Mouse (Mus musculus) forelimb bud, embryonic 11.5 days (tissue): ENCODE results near the gene Gopc.

Experiments
- DNase-seq: peaks from one replicate; pipeline ENCODE4 v3.0.0-alpha.2; 2012; ENCODE audit warnings: low read depth, low spot score

The Gopc gene

DNA sequence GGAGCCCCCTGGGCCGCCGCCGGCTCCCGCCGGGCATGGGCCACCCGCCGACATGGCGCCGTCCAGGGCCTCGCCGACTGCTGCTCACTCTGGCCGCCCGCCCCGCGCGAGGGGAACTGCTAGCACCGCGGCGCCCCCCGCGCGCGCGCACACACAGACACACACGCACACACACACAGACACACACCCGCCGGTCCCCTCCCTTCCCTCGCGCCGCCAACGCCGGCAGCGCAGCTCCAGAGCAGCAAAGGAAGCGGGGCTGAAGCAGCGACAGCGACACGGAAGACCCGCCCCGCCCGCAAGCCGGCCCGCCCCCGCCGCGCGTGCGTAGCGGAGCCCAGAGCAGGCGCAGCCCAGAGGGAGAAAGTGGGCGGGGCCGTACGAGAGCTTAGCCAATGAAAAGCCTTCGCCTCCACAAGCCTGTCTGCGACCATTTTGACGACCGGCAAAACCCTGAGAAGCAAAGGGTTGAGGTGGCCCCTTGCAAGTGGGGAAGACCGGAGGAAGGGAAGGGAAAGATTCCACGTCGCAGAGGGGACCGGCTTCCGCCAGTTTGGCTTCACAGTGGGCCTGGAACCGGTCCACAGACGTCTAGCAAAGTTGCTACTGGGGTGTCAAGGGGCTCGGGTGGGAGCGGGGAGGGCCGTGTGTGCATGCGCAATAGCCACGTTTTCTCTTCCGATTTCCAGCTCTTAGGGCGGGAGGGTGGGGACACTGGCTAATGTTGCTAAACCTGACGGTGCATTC is at the start of gene Gopc:
TSS of gene Gopc (minus strand) at position 280 of the 747 bp plus-strand sequence.
- DNase-seq, result peak; percentile 96

DNA sequence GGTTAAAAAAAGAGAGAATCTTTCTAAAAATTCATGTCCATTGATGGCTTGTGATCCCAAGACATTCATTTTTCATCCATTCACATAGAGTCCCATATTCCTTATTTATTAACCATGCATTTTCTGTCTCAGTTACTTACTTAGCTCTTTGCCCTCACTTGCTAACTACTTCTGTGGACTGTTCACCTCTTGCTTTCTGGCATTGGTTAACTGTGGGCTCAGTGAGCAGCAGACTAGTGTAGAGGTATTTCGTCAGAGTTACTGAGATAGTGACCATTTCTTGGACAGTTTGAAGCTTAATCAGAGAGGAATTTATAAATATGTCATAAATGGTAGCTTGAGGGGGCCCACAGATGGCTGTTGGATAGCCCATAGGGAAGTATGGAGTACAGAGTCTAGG is 49.0 kb upstream of the Gopc start:
- DNase-seq, result no peak

DNA sequence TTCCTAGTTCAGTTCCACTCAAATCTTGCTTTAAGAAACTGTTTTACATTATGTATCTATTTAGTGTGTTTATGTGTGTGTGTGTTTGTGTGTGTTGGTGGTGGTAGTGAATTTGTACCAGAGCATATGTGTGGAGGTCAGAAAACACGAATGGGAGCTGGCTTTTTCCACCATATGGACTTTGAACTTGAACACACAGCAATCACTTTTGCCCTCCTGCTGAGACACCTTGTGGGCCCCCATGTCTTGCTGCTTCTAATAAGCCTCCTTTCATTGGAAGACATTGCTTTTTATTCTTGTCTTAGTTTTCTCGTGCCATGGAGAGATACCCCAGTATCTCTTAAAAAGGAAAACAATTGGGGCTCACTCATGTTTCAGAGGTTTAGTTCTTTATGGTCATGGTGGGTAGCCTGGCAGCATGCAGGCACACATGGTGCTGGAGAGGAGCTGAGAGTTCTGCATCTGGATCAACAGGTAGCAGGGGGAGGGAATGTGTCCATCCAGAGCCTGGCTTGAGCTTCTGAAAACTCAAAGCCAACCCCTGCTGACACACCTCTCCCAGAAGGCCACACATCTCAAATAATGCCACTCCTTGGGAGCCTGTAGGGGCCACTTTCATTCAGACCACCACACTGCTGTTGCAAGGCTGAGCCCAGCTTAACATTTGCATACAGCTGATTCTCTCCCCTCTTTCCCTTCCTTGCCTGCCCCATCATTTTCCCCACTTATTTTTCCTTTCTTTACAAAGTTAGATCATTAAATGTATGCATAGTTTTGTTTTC is 45.9 kb upstream of the Gopc start:
- no peak for DNase-seq

DNA sequence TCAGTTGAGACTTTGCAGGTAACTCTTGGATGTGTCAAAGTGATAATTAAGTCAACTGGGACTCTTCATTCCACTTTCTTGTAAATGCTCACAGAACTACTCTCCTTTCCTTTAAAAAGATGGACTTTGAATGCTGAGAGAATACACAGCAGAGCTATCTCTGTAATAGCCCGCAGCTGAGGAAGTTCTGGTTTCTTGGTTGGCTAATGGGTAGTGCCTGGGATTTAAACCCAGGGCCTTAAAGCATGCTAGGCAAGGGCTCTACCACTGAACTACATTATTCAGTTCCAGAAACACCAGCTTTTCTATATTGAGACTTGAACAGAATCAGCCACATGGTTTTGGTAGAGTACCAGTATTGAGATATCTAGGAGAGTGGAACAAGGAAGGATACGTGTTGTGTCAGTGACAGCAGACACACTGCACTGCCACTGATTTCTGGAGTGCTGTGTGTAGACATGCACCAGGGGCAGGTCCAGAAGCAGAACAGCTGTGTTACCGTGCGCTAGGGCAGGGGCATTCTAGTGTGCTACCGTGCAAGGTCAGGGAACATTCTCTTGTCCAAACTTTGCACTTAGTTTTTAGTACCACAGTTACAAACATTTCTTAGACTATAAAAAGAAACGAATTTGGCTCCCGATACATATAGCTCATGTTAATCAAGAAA is 44.5 kb upstream of the Gopc start:
- no peak for DNase-seq

DNA sequence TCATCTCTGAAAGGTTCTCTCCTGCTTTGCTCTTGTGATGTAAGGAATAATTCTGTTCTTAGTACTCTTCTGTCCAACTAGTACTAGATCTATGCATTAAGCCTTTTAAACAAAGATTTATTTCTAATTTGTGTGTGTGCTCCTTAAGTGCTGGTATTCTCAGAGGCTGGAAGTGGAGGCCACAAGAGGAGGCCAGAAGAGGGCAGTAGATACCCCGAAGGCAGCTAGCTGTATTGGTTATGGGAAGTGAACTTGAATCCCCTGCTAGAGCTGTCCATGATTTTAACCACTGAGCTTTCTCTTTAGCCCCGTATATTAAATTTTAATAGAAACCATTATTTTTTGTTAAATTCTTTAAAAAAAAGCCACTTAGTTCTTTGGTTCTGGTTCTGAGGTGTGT is 41.2 kb upstream of the Gopc start:
- no peak for DNase-seq

DNA sequence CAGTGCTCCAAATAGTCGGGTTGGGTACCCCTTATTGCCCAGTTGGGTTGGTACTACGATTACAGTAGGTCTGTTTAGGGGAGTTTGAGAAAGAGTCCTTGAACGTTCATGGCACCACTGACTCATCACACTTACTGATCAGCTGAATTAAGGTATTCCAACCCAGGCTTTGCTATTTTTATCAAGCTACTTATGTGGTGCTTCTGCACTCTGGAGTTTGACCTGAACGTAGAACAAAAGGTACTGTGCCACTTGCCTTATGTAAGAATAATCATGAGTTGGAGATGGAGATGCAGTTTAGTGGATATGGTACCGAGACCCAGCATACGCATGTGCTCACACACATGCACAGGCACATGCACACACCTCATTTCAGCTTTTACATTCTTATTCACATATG is 39.8 kb upstream of the Gopc start:
- DNase-seq, result no peak

DNA sequence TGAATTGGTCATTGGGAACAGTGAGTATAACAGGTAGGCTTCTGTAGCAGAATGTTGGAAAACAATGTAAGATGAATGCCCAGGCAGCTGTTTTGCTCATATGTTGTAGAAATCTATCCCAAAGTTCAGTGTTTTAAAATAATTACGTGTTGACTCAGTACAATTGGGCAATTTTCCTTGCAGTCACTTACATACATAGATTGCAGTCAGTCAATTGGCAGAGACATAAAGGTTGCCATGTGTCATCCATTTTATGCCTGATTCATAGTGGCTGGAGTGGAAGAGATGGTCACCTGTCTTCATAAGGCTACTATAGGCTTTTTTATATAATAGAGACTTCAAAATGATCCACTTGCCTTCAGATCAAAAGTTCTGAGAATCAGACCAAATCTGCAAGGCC is 38.6 kb upstream of the Gopc start:
- DNase-seq, result no peak

DNA sequence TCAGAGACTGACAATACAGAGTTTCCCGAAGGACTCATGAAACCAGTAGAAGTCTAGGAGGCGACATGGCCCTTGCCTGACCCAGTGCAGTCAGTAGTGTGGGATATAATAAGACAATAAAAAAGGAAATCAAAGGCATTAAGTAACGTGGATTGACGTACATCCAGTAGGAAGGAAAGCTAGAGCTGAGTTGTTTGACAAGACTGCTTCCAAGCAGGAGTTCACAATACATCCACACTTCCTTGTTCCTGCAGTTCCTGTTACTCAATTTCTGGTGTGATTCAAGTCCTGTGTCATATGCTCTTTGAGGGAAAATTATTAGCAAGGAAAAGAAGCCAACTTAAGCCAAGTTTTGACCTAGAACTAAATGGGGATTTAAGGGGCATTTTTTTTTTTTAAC is 37.5 kb upstream of the Gopc start:
- DNase-seq, result no peak

DNA sequence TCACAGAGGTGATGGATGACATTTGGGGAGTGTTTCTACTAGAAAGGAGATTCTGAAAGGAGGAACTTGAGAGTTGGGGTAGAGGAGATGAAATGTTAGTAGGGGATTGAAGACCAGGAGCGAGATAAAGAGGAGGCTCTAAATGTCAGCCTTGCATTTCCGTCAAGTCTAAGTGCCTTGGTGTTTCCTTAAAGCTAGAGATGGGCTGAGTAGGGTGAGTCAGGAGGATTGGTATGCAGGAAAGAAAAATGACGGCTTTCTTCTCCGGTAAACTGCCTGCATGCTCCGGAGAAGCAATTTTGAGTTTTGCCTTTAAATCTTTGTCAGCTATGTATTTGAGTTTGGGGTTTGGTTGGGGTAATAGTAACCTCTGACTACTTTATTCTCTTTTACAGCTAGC is 37.0 kb upstream of the Gopc start:
- DNase-seq, result no peak

DNA sequence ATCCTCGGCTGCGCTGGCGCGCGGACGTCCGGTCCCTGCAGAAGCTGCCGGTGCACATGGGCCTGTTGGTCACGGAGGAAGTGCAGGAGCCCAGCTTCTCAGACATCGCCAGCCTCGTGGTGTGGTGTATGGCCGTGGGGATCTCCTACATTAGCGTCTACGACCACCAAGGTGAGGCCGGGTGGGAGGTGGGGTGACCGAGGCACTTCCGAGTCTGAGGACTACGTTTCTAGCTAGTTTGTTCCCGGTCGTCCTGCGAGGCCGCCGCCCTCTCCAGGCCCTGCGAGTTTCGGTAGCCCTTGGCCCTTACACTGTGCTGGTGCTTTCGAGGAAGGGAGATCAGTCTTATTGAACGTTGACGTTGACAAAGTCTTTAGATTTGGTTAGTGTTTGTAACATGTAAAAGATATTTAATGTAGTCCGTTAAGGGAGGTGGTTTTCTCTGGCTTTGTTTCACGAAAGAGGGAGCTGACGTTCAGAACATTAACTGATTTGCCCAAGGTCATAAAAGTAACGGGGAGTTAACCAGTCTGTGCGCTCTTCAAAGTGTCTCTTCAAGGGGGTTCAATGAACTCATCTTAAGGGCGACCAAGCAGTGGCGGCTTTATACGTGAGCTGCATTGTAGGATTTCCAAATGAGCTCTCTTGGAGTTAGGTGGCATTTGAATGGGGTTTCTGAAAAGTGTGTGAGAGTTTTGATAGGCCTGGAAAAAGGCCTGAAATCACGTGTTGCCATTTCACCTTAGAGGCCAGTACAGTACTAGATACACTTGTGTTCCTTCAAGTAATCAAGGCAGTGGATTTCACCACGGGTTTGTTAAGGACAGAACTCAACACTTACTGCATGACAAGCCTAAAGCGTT is 36.3 kb upstream of the Gopc start:
- DNase-seq, result peak; percentile 41

DNA sequence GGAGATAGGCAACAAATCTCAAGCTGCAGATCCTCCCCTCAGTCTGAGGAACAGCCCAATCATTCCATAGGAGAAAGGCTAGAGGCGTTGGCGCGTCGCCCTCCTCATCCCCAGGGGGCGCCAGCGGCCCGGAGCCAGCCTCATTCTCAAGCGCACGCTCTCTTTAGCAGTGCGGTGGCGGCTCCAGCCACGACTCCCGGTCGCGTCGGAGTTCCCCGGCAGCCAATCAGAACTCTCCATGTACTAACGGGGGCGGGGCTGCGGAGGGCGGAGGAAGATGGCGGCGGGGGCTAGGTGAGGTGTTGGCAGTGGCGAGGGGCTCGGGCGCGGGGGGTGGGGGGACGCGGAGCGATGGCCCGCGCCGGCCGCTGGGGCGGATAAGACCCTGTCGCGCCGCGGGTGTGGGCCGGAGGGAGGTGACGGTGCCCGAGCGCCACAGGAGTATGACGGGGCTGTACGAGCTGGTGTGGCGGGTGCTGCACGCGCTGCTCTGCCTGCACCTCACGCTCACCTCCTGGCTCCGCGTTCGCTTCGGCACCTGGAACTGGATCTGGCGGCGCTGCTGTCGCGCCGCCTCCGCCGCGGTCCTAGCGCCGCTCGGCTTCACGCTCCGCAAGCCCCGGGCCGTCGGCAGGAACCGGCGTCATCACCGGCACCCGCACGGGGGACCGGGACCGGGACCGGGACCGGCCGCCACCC is 35.5 kb upstream of the Gopc start, which contains the start of gene Nus1:
TSS of gene Nus1 (plus strand) at position 249 of the 699 bp plus-strand sequence.
- DNase-seq, result peak; percentile 96

DNA sequence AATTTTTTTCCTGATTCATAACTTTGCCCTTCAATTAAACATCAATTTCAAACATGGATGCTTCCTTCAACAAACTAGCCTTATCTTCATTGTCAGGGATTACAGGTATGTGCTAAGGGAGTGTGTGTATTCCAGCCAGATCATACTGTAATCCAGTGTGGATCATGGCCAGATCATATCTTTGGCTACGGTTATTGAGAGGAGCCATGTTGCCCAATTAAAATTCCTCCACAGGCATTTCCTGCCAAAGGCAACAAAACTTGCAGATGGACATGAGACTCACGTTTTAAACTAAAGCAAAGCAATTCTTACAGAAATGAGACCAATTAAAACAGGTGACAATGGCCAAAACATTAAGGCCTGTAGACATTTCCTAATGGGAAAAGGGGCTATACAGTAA is 34.5 kb upstream of the Gopc start:
- DNase-seq, result no peak

DNA sequence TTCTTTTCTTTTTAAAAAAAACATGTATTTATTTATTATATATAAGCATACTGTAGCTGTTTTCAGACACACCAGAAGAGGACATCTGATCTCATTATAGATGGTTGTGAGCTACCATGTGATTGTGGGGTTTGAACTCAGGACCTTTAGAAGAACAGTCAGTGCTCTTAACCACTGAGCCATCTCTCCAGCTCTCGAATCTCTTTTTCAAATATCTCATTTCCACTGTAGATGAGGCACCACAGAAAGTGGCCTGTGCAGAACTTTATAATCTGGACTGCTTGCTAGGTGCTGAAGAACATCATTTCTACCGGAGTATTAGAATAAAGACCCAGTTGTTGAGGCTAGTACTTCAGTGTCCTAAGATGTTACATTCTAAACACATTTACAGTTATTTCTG is 33.1 kb upstream of the Gopc start:
- DNase-seq, result no peak

DNA sequence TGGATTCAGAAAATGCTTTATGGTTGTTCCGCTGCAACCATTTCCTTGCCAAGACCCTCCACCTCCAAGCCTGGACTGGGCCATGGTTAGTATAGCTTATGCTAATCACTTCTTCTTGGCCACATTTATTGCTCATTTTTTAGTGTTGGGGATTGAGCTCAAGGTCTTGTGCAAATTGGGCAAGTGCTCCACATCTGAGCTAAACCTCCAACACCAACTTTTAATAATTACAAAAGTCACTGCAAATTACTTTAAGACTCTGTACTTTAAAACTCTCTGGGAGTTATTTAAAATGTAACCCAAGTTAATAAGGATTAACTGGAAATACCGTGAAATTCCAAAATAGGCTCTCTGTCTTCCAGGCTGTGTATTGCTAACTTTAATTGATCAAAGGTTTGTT is 25.6 kb upstream of the Gopc start:
- DNase-seq, result no peak

DNA sequence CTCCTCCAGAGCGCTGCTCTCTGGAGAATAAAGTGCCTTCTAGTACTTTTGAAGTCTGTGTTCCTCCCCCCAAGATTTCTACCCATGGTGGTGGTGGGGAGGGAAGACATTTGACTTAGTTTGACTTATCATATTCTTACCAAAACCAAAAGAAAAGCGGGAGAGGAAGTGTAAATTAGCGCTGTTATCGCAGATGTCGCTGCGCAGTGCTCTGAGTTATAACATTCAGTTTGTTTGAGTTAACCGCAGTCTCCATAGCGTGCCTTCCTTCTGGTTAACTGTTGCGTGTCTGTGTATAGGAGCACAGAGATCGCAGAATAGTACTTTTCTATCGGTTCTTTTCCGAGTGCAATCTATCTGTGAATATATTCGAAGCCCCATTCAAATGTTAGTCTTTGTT is 23.2 kb upstream of the Gopc start:
- DNase-seq, result no peak

DNA sequence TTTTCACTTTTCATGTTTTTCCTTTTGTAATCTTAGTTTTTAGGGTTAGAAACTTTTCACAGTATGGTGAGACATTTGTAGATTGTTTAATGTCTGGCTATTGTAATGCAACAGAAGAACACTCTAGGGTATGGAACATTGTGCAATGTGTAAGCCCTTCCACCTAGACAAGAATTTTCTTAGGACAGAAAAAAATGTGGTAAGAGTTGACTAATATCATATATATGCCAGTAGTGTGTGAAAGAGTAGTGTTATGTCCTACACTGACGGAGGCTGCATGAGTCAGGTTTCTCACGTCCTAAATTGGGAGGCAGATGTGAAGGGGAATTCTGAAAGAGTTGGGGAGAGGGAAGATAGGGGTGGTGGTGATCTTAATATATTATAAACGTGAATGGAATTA is 17.8 kb upstream of the Gopc start:
- DNase-seq, result no peak

DNA sequence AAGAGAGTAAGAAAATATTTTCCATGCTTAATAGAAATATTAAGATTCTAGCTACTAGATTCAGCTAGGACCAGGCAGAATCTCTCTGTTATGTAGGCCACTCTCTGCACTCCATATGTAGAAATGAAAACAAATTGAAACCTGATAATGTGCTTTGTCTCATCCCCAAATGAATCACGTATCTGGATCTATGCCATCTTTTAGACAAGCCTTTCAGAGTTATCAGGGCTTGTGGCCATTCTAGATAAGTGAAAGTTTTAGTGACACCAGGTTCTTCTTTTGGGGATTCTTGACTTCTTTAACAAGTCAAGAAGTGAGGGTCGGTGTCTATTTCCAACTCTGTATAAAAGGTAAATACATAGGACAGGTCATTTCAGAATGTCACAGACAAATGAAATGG is 16.8 kb upstream of the Gopc start:
- no peak for DNase-seq

DNA sequence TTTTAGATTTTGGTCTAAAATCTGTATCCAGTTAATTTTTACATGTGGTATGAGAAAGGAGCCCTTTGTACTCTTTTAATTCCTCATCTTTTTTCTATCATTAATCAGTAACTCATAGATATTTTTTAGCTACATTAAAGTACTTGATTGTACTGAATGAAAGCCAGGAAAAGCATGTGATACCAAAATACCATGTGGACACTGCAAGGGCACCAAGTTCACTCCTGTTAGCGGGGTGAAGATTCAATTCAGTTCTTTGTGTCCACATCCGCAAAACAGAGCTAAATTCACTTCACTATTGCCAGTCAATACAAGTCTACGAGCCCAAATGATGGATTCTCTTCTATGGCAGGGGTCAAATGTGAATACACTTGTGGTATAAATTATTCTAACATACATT is 14.7 kb upstream of the Gopc start:
- no peak for DNase-seq

DNA sequence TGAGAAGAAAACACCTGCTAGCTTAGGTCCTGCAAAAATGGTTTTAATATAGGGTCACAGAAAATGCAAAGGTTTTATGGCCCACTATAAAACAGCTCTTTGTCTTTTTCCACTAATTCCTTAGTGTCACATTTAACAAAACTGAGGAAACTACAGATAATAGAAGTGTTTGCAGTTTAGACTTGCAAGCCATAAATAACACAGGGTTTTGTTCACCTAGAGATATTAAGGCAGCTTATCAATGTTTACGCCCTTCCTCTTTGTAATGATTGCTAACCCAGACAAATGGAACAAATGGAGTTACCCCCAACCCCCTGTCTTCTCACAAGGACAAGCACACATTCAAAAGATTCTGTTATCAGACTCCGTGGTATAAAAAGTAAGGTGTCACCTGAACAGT is 9.3 kb upstream of the Gopc start:
- DNase-seq, result no peak

DNA sequence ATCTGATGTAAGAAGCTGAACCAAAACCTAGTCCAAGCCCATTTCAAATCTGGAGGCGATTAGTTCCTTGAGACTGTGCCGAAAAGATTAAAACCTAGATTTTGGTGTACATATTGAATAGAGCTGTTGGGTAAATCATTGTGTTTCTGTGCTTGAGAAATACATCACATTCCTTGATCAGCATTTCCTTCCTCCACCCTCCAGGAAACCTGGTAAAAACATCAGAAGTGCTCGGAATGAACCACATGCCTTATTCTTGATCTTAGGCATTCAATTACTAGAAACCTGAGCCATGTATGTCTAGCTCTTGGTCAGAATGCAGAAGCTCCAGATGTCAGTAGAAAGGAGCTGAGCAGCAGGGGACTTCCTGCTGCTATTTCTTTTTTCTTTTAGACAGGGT is 7.5 kb upstream of the Gopc start:
- peak; percentile 35 for DNase-seq

DNA sequence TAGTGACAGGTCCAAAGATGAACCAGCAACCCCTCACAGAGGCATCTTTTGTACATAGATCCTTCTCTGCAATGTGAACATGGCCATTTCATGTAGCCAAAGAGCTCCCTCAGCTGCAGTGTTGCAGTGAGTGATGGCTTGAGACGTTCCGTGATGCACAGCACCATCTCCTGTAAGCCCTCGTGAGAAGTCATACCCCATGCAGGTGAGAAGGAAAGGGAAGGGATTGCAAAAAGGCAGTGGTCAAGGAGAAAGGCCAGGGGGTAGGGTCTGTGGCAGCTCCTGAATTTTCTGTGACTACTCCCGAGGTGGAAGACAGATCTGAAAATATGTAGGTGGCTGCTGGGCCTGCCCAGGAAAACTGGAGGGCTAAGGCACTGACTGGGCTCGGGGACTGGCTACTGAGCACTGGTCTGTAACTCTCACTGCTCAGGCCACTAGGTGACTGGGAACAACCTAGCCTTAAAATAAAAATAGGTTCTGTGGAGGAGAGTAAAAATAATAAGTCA is 7.1 kb upstream of the Gopc start, which contains the start of gene Nepn:
TSS of gene Nepn (plus strand) at position 51 of the 509 bp plus-strand sequence.
- DNase-seq, result no peak
